Mouse (Mus musculus): ENCODE data around the gene Dpp6. TPM values are rescaled to one million over a fixed set of nuclear protein-coding genes. Genes with fewer than 3 reads are reported as not detected.

Gene Dpp6
- polyA plus RNA-seq, 1 experiment from 2014 or later: 0.17 TPM

DNA sequence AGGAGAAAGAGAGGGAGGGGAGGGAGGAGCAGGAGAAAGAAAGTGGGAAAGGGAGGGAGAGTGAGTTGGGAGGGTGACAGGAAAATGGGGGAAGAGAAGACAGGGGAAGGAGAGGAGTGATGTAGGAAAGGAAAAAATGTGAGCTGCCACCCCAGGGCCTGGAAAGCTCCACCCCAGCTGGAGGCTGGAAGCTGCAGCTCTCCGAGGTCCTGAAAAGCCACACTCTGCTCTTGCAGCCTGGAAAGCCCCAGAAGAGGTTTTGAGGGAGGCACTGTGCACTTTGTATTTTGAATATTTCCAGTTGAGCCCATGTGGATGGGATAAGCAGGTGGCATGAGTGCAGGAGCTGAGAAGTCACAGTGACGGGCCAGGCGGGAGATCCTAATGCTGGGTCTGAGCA, 77.3 kb downstream of the Dpp6 start:
- Histone ChIP-seq H3K9ac (ENCODE audit: low read depth, low read length) (no peak overlapping the region), H3K9me3 (replicated peaks; ENCODE audit: control insufficient read depth, low read length) (no peaks in the 10 kb centered on the region), H3K27ac (ENCODE audit: low read length) (no peak overlapping the region), H3K4me3 (ENCODE audit: low read depth, low read length) (no peak overlapping the region), H3K36me3 (ENCODE audit: control insufficient read depth, insufficient read depth) (no peaks in the 10 kb centered on the region), H3K4me2 (ENCODE audit: low read depth, low read length) (no peak overlapping the region), H3K27me3 (ENCODE audit: control insufficient read depth, insufficient read depth, low read depth, low read length) (no peaks in the 10 kb centered on the region), H3K4me1 (ENCODE audit: control insufficient read depth, low read depth, low read length) (no peaks in the 10 kb centered on the region)
- ATAC-seq (ENCODE audit: low read depth): no peak
- 8% methylated on average over 3 of the region's 3 CpGs for WGBS (ENCODE audit: insufficient replicate concordance)

DNA sequence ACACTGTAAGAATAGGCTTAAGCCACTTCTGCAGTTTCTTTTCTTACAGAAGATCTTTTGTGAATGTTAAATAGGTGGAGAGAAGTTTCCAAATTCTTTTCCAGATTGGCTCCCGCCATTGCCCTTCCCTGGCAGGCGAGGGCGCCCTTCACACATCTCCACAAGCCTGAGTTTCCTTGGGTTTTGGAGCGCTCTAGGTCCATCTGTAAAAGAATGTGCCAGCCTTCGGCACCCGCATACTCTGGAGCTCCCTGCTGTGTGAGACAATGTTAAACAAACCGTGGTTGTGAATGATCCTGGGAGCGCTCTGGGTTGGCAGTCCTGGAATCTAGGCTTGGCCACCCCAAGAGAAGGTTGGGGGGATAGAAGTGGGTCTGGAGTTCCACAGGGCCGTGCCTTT, 86.8 kb downstream of the Dpp6 start:
- Histone ChIP-seq H3K9me3 (replicated peaks; ENCODE audit: control insufficient read depth, low read length) (no peaks in the 10 kb centered on the region), H3K4me1 (ENCODE audit: control insufficient read depth, low read depth, low read length) (no peaks in the 10 kb centered on the region), H3K27ac (ENCODE audit: low read length) (no peak overlapping the region), H3K4me2 (ENCODE audit: low read depth, low read length) (no peak overlapping the region), H3K27me3 (ENCODE audit: control insufficient read depth, insufficient read depth, low read depth, low read length) (peaks cover 4% of the 10 kb centered on the region; the same call in 1 of the 2 replicates), H3K36me3 (ENCODE audit: control insufficient read depth, insufficient read depth) (no peaks in the 10 kb centered on the region), H3K4me3 (ENCODE audit: low read depth, low read length) (no peak overlapping the region), H3K9ac (ENCODE audit: low read depth, low read length) (no peak overlapping the region)
- ATAC-seq (ENCODE audit: low read depth): no peak
- WGBS (ENCODE audit: insufficient replicate concordance): 8% methylated on average over 9 of the region's 9 CpGs

GRCm38 (mm10) chr5:26904324-26905041, 87.5 kb downstream of the Dpp6 start:
- 1% methylated on average over 32 of the region's 32 CpGs for WGBS (ENCODE audit: insufficient replicate concordance)

DNA sequence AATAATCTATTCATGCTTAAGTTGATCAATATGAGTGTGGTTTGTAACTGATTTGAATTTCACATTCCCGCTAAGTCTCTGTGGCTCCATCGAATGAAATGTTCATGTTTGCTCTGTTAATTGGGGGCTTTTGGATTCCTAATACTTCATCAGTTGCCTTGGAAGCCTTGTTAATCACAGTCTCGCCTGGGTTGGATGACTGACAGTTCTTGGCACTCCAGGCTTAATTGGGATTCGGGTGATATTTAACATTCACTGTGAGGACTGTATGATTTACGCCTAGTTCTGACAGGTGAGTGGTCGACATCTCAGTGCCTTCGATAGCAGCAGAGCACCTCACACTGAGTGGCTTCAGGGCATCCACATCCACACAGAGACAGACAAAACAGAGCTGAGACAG, 90.1 kb downstream of the Dpp6 start:
- Histone ChIP-seq H3K36me3 (ENCODE audit: control insufficient read depth, insufficient read depth) (no peaks in the 10 kb centered on the region), H3K27ac (ENCODE audit: low read length) (no peak overlapping the region), H3K4me1 (ENCODE audit: control insufficient read depth, low read depth, low read length) (no peaks in the 10 kb centered on the region), H3K9ac (ENCODE audit: low read depth, low read length) (no peak overlapping the region), H3K4me3 (ENCODE audit: low read depth, low read length) (no peak overlapping the region), H3K9me3 (replicated peaks; ENCODE audit: control insufficient read depth, low read length) (no peaks in the 10 kb centered on the region), H3K4me2 (ENCODE audit: low read depth, low read length) (no peak overlapping the region), H3K27me3 (ENCODE audit: control insufficient read depth, insufficient read depth, low read depth, low read length) (peaks cover 4% of the 10 kb centered on the region; the same call in 1 of the 2 replicates)
- WGBS (ENCODE audit: insufficient replicate concordance): 56% methylated on average over 7 of the region's 7 CpGs
- no peak for ATAC-seq (ENCODE audit: low read depth)

More at GRCm38 (mm10) chr5:26904324-26905041, 87.5 kb downstream of the Dpp6 start:
- Histone ChIP-seq H3K27me3 (ENCODE audit: control insufficient read depth, insufficient read depth, low read depth, low read length) (peaks cover 4% of the 10 kb centered on the region; the same call in 1 of the 2 replicates), H3K4me2 (ENCODE audit: low read depth, low read length) (no peak overlapping the region), H3K4me3 (ENCODE audit: low read depth, low read length) (no peak overlapping the region), H3K9me3 (replicated peaks; ENCODE audit: control insufficient read depth, low read length) (no peaks in the 10 kb centered on the region), H3K36me3 (ENCODE audit: control insufficient read depth, insufficient read depth) (no peaks in the 10 kb centered on the region), H3K27ac (ENCODE audit: low read length) (no peak overlapping the region), H3K4me1 (ENCODE audit: control insufficient read depth, low read depth, low read length) (no peaks in the 10 kb centered on the region), H3K9ac (ENCODE audit: low read depth, low read length) (no peak overlapping the region)
- ATAC-seq (ENCODE audit: low read depth): no peak

GRCm38 (mm10) chr5:26908612-26909011, 91.6 kb downstream of the Dpp6 start:
- no peak overlapping the region for H3K9ac ChIP-seq (ENCODE audit: low read depth, low read length)
- H3K27ac ChIP-seq (ENCODE audit: low read length): no peak overlapping the region
- no peak for ATAC-seq (ENCODE audit: low read depth)
- 42% methylated on average over 4 of the region's 4 CpGs for WGBS (ENCODE audit: insufficient replicate concordance)
- H3K36me3 ChIP-seq (ENCODE audit: control insufficient read depth, insufficient read depth): no peaks in the 10 kb centered on the region
- H3K9me3 ChIP-seq (replicated peaks; ENCODE audit: control insufficient read depth, low read length): no peaks in the 10 kb centered on the region
- no peak overlapping the region for H3K4me2 ChIP-seq (ENCODE audit: low read depth, low read length)
- no peaks in the 10 kb centered on the region for H3K4me1 ChIP-seq (ENCODE audit: control insufficient read depth, low read depth, low read length)
- peaks cover 4% of the 10 kb centered on the region; the same call in 1 of the 2 replicates for H3K27me3 ChIP-seq (ENCODE audit: control insufficient read depth, insufficient read depth, low read depth, low read length)
- H3K4me3 ChIP-seq (ENCODE audit: low read depth, low read length): no peak overlapping the region

- Histone ChIP-seq H3K9ac (ENCODE audit: low read depth, low read length) (no peak overlapping the region), H3K4me3 (ENCODE audit: low read depth, low read length) (no peak overlapping the region), H3K27me3 (ENCODE audit: control insufficient read depth, insufficient read depth, low read depth, low read length) (no peaks in the 10 kb centered on the region), H3K9me3 (replicated peaks; ENCODE audit: control insufficient read depth, low read length) (no peaks in the 10 kb centered on the region), H3K4me2 (ENCODE audit: low read depth, low read length) (no peak overlapping the region), H3K4me1 (ENCODE audit: control insufficient read depth, low read depth, low read length) (no peaks in the 10 kb centered on the region), H3K36me3 (ENCODE audit: control insufficient read depth, insufficient read depth) (no peaks in the 10 kb centered on the region), H3K27ac (ENCODE audit: low read length) (no peak overlapping the region)
- ATAC-seq (ENCODE audit: low read depth): no peak
Observed at GRCm38 (mm10) chr5:26910353-26910752, 93.3 kb downstream of the Dpp6 start.

DNA sequence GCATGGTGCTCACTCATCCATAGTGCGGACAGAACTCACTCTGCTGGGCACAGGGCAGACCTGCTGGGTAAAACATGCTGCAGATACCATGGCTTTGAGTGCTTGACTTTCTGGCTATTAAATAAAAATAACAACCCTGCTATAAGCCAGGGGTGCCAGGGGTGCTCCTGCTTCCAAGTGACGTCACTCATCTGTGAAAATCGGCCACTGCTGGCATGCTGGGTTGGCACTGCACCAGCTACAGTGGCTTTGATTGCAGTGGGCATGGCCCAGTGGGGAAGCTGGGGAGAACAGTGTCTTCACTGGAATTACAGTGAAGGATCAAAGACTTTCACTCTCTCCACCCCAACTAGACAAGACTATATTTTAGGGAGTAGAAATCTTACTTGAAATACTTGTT, 95.0 kb downstream of the Dpp6 start:
- Histone ChIP-seq H3K36me3 (ENCODE audit: control insufficient read depth, insufficient read depth) (no peaks in the 10 kb centered on the region), H3K9ac (ENCODE audit: low read depth, low read length) (no peak overlapping the region), H3K4me2 (ENCODE audit: low read depth, low read length) (no peak overlapping the region), H3K27ac (ENCODE audit: low read length) (no peak overlapping the region), H3K4me3 (ENCODE audit: low read depth, low read length) (no peak overlapping the region), H3K9me3 (replicated peaks; ENCODE audit: control insufficient read depth, low read length) (no peaks in the 10 kb centered on the region), H3K4me1 (ENCODE audit: control insufficient read depth, low read depth, low read length) (no peaks in the 10 kb centered on the region), H3K27me3 (ENCODE audit: control insufficient read depth, insufficient read depth, low read depth, low read length) (no peaks in the 10 kb centered on the region)
- 53% methylated on average over 3 of the region's 3 CpGs for WGBS (ENCODE audit: insufficient replicate concordance)
- ATAC-seq (ENCODE audit: low read depth): no peak

GRCm38 (mm10) chr5:26918763-26919162, 101.8 kb downstream of the Dpp6 start:
- ATAC-seq (ENCODE audit: low read depth): no peak
- no peaks in the 10 kb centered on the region for H3K27me3 ChIP-seq (ENCODE audit: control insufficient read depth, insufficient read depth, low read depth, low read length)
- no peak overlapping the region for H3K4me2 ChIP-seq (ENCODE audit: low read depth, low read length)
- no peak overlapping the region for H3K27ac ChIP-seq (ENCODE audit: low read length)
- H3K9me3 ChIP-seq (replicated peaks; ENCODE audit: control insufficient read depth, low read length): no peaks in the 10 kb centered on the region
- H3K4me1 ChIP-seq (ENCODE audit: control insufficient read depth, low read depth, low read length): no peaks in the 10 kb centered on the region
- H3K9ac ChIP-seq (ENCODE audit: low read depth, low read length): no peak overlapping the region
- H3K4me3 ChIP-seq (ENCODE audit: low read depth, low read length): no peak overlapping the region
- H3K36me3 ChIP-seq (ENCODE audit: control insufficient read depth, insufficient read depth): no peaks in the 10 kb centered on the region
- 64% methylated on average over 3 of the region's 3 CpGs for WGBS (ENCODE audit: insufficient replicate concordance)

GRCm38 (mm10) chr5:26924552-26924951, 107.5 kb downstream of the Dpp6 start:
- H3K27ac ChIP-seq (ENCODE audit: low read length): no peak overlapping the region
- H3K9me3 ChIP-seq (replicated peaks; ENCODE audit: control insufficient read depth, low read length): no peaks in the 10 kb centered on the region
- H3K27me3 ChIP-seq (ENCODE audit: control insufficient read depth, insufficient read depth, low read depth, low read length): no peaks in the 10 kb centered on the region
- H3K4me1 ChIP-seq (ENCODE audit: control insufficient read depth, low read depth, low read length): no peaks in the 10 kb centered on the region
- no peaks in the 10 kb centered on the region for H3K36me3 ChIP-seq (ENCODE audit: control insufficient read depth, insufficient read depth)
- no peak overlapping the region for H3K4me2 ChIP-seq (ENCODE audit: low read depth, low read length)
- H3K4me3 ChIP-seq (ENCODE audit: low read depth, low read length): no peak overlapping the region
- WGBS (ENCODE audit: insufficient replicate concordance): 59% methylated on average over 5 of the region's 5 CpGs
- no peak for ATAC-seq (ENCODE audit: low read depth)
- H3K9ac ChIP-seq (ENCODE audit: low read depth, low read length): no peak overlapping the region

All from liver, embryonic 16.5 days (tissue).